Mouse (Mus musculus): ENCODE measurements at regions not wholly inside any gene's neighbourhood (a gene's known extent, or its start where the extent isn't known, plus 50 kb on each side); places are given as distances from the start of the nearest gene placed in this dataset.
"Not testable (repeated sequence)": the region's sequence is repeated elsewhere in the genome, so short reads cannot be mapped to it uniquely, and the experiment has no call there.

DNA sequence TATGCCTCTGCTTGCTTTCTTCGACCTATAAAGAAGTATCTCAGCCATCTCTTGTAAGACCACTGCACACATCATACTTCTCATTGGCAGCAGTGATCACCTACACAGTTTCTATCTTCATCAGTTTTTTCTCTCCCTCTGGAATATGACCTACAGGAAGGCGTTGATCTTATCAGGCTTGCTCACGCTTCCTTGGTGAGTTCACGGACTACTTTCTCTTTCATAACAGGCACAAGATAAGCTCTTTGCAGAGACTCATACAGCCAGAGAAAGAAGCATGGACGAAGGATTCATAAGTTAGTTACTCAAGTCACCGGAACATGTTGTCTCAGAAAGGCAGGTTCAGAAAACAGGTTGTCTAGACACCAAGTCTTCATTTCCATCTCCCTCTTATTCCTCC lies 136.7 kb upstream of the Tbl1xr1 start:
- intact Hi-C loops (cut with DNase I): loop anchor here (5.0 to 10.0 kb wide), 6 partner anchors 117 to 1282 kb away; no protein-coding TSS in a partner anchor
- no peak for DNase-seq (ENCODE audit: low spot score in 2 of 2)

DNA sequence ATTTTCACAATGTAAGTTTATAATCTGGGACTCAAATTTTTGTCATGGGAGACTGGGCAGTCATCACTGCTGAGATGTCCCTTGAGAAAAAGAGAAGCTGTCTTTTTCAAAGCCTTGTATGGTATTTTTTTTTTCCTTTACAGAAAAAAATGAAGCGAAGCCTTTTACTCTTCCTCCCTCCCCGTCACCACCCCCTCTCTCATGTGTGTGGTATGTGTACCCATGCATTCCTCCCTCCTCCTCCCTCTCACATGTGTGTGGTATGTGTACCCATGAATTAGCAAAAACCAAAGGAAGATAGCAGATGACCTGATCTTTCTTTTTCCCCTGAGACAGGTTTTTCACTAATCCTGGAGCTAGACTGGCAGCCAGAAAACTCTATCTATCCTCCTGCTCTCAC lies 134.9 kb upstream of the Tbl1xr1 start:
- DNase-seq (ENCODE audit: low spot score in 2 of 2): no peak
- intact Hi-C loops (cut with DNase I): no loop called here

DNA sequence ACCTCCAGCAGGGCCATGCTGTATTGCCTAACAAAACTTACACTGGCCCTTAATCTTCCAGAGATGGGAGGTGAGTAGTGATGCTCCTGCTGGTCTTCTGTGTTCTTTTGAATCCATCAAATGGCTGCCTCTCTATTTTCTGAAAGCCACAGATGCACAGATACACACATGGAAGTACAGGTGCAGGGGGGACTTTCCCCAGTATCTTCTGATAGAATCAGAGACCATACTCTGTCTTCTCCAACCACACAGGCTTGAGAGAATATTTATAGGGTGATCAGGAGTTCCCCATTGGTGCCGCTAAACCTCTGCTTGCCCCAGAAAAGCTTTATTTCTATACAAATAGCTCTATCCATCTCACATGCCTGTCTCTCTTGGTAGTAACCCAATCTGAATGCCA lies 133.5 kb upstream of the Tbl1xr1 start:
- intact Hi-C loops (cut with DNase I): no loop called here

DNA sequence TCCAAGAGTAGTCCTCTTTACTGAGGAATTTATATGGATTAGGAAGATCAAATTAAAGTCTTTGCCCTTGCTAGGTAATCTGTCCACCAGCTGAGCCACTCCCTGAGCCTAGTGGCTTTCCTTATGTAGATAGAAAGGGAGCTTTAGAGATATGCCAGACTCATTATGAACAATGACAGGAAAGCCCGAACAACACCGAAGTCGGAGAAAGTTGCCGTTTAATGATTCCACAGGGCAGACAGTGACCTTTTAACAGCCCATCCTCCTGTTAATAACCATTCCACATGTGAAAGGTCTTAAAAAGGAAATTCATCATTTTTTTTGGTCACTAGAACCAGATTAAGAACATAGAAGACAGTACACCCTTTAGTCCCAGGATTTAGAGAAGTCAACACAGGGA lies 130.7 kb upstream of the Tbl1xr1 start:
- intact Hi-C loops (cut with DNase I): no loop called here
- DNase-seq (ENCODE audit: low spot score in 2 of 2): no peak

More for the DNA sequence above, 133.5 kb upstream of the Tbl1xr1 start:
- no peak for DNase-seq (ENCODE audit: low spot score in 2 of 2)

DNA sequence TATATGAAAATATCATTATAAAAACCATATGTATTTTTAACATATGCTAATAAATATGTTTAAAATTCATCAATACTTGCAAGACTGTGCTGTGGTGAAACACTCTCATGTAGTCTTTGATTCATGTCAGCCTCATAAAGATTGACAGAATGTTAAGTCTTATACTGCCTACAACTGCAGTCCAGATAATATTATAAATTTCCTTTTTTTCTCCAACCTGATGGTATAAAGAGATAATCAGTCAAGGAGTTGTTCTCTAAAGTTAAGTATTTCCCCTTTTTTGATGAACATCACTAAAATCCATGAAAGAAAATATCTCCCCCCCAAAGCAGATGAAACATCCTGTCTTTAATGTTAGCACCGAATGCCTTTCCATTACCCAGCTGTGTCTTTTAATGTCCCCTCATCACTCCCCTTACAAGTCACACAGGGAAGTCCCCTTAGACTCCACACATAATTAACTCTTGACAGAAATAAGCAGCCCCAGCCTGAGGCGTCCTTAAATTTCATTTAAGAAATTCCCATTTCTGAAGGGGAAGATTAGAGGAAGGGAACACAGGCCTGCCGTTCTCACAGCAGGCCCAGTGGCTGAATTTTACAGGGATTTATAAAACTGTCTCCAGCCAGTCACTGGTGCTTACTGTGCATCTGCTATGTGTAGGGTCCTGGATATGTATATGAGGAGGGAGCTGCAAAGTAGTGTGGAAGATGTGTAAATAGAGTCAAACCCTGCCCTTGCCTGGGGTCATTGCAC lies 129.0 kb upstream of the Tbl1xr1 start:
- intact Hi-C loops (cut with DNase I): no loop called here
- DNase-seq (ENCODE audit: low spot score in 2 of 2): no peak

DNA sequence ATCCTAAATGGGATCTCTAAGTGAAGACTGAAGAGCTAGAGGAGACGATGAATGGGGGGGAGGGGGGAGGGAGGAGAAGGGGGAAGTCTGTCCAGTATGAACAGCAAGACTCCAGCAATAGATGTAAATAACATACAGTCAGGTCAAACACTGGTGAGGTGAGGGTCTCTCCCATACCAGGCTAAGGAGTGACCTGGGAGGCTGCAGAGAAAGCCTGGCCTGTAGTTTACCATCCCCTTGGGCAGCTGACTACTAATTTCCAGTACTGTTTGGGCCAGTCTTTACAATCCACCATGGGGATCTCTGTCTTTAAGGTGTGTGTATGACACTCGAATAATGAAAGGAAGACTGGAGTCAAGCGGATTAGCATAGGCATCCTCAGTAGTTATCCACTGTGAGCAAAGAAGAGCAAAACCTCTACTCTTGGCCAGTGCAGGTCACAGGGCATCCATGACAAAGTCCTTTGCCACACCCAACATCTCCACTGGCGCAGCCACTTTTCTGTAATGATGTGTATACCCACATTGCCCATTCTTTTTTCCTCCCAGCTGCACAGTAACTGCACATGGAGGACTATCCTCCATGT lies 128.3 kb upstream of the Tbl1xr1 start:
- DNase-seq (ENCODE audit: low spot score in 2 of 2): no peak
- intact Hi-C loops (cut with DNase I): no loop called here

DNA sequence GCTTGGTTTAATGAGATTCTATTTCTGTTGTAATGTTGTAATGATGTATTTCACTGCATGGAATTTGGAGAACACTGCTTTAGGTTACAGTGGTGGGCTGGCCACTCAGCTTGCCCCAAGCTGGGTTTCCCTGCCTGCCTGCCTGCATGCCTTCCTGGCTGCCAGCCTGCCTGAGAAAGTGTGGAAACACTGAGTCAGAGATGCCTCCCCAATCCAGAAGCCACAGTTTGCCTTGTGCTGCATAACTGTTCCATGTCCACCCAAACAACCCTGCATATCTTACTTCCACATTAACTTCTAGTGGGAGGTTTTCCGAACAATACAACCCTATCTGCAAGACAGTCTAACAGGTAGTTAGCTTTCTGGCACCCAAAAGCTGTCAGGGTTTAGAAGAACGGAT lies 127.0 kb upstream of the Tbl1xr1 start:
- intact Hi-C loops (cut with DNase I): no loop called here
- DNase-seq (ENCODE audit: low spot score in 2 of 2): no peak

DNA sequence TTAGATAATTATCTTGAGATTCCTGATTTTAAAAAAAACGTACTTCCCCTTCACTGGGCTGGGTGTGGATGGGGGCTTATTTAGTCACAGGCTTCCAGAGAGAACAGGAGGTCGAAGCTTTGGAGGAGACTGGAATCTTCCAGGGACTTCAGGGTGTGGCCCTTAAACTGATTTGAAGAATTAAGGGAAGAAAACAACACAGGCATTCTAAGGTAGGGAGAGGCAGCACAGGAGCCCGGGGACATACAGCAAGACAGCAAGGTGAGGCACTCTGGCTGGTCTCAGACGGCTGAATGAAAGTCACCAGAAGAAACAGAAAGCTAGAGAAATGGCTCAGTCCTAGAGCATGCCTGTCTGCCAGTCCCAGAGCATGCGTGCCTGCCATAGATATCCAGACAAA lies 125.9 kb upstream of the Tbl1xr1 start:
- intact Hi-C loops (cut with DNase I): no loop called here
- DNase-seq (ENCODE audit: low spot score in 2 of 2): no peak

DNA sequence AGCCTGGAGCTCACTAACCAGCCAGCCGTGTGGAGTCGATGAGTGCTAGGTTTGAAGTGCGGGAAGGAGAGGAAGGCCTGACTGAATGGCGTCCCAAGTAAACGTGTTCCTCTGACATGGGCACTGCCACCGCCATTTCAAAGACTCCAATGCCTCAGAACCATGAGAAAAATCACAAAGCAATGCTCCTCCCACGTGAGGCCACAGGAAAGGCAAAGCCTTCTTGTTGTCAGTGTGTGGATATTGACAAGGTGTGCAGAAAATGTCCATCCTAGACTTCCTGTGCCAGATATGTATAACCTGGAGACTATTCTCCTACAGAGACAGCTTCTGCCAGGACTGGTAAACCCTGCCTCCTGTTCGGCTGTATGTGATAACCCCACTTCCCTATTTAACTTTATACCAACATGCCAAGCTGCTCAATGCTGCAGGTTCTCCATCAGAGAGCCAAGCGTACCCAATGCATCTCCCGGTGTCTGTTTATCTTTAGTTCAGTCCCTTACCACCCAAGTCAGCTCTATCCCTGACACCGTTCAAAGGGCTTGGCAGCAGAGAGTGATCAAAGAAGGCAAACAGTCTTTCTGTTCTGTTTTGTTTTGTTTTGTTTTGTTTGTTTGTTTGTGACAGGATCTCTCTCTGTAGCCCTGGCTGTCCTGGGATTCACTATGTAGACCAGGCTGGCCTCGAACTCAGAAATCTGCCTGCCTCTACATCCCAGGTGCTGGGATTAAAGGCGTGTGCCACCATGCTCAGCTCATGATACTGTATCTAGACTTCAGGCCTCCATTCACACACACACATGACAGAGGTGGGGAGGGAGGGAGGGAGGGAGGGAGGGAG lies 124.8 kb upstream of the Tbl1xr1 start:
- DNase-seq (ENCODE audit: low spot score in 2 of 2): no peak
- intact Hi-C loops (cut with DNase I): no loop called here

DNA sequence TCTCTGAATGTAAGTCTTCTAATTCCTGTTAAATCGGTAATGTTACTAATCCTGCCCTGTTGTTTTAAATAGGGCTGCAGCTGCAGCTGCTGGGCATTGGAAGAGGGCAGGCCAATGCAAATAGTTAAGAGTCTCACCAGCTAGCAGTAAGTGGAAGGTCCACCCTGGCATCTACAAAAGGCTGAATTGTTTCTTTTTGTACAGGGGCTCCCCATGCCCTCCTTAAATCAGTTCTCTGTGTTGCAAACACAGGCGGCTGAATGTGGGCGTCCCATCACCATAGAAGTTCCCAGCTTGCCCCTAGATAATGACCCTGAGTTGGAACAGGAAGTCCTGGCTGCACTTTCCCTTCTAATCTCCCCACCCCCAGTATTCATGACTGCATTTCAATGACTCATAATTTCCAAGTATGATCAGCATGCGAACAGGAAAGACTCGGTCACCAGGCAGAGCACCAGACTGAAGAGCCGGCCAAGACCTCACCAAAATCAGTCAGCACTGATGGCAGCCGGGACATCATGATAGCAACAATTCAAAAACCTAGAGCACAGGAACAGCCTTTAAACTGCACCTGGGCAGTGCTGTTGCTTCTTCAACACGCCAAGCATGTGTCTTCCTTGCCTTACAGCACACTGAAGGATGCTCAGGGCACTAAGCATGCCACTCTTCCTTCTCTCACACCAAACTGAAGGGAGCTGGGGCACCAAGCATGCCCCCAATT lies 123.6 kb upstream of the Tbl1xr1 start:
- peak in 1 of 2 experiments; percentile 35 for DNase-seq (ENCODE audit: low spot score in 2 of 2)
- intact Hi-C loops (cut with DNase I): no loop called here

DNA sequence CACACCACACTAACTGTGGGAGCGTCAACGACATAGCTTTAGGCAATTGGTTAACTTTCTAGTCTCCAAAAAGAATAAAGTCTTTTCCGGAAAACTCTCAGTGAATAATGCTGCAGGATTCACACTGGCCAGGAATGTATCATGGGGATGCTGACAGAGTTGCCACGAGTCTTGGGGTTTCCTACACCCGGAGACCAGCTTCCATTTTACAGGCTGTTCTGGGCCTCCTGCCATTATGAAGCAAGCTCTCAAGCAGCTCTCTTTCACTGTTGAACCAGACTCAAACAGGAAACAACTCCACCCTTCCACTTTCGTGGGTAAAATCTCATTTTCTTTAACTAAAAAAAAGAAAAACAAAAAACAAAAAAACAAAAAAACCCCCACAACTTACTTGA lies 123.0 kb upstream of the Tbl1xr1 start:
- no peak for DNase-seq (ENCODE audit: low spot score in 2 of 2)
- intact Hi-C loops (cut with DNase I): no loop called here

DNA sequence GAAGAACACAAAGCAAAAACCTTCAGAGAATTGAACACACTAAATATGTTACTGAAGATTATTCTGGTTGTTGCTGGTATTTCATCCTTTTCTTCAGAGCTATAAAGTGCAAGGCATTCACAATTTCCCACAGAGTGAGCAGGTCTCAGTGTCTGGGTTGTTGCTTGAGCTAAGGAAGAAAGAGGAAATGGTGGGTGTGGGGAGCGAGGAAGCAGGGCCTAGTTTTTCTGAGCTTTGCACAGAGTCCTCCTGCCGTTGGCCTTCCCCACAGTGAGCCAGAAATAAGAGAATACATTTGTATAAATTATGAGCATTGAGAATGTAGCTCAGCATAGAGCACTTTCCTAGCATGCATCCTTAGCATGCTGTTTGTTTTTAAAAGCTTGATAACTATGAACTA lies 120.8 kb upstream of the Tbl1xr1 start:
- intact Hi-C loops (cut with DNase I): no loop called here
- no peak for DNase-seq (ENCODE audit: low spot score in 2 of 2)

DNA sequence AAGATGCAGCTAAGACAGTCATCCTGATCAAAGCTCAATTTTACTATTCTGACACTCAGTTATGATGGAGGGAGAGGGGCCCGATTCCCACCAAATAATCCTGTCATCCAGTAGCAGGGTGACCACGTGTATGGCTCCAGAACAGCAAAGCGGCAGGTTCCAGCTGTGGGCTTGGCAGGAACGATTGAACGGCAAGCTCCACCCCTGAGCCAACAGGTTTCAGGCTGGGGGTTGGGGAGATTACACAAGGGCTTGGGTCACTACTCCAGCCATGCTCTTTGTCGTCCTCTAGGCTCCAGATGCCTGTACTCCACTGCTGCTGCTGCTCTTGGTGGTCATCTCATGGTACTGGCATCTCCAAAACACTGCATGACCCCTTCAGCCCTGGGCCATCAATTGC lies 119.3 kb upstream of the Tbl1xr1 start:
- intact Hi-C loops (cut with DNase I); DNase-seq (ENCODE audit: low spot score in 2 of 2): not testable (repeated sequence)

DNA sequence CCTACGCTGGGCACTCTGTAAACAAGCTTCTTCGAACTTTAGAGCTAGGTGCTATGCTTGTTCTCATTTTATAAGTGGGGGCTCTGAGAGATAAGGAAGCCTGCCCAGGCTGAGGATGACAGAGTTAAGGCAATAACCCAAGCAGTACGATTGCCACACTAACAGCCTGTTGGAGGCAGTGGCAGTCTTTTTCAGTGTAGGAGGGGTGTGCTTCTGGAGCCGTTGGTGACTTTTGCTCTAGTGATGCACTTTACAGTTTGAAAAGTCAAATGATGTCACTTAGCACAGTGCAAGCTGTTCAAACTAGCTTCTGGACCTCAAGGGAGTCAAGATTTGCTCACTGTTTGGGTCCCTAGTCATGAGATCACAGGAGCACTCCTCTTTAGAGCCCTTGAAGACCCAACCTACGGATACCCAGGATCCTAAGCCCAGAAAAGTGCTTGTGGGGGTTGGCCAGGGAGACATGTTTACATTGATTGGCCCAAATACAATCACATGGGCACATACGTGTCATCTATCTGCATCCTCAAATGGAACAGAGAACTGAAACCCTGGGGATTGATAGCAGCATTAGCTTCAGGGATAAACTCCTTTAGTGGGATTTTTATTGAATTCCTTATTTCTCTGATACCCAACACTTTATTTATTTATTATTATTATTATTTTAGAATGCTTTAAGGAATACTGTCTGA lies 117.7 kb upstream of the Tbl1xr1 start:
- intact Hi-C loops (cut with DNase I): no loop called here
- DNase-seq (ENCODE audit: low spot score in 2 of 2): no peak

DNA sequence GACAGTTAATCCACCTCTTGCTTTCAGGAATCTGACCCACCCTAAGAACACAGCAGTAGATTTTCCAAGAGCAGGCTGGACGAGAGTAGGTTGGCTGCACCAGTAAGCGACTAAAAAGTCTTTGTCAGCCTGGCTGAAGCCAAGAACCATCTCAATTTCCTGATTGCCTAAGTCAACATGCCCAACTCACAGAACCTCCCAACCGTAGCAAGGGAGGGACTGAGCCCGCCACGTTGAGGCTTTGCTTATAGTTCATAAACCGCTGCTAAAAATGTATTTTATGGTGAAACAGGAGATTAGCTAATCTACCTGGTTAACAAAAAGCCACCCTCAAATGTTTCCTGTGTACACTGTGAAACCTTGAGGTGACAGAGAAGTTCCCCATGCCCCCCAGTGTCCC lies 115.4 kb upstream of the Tbl1xr1 start:
- no peak for DNase-seq (ENCODE audit: low spot score in 2 of 2)
- intact Hi-C loops (cut with DNase I): no loop called here

DNA sequence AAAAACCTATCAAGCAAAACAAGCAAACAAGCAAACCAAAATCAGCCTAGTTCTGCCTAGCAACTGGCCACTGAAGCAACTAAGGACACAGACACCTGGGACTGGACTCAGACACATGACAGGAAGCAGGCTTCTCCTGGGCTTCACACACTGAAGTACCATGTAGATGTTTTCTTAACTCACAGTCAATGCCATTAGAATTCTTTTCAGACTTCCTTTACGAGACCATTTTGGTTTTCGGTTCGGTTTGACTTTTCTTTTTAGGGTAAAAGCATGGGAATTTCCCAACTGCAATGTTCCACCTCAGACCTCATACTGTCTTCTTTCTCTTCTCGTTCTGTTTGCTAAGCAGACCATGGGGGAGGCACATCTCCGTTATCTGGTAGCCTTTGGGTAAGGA lies 114.7 kb upstream of the Tbl1xr1 start:
- no peak for DNase-seq (ENCODE audit: low spot score in 2 of 2)
- intact Hi-C loops (cut with DNase I): no loop called here

DNA sequence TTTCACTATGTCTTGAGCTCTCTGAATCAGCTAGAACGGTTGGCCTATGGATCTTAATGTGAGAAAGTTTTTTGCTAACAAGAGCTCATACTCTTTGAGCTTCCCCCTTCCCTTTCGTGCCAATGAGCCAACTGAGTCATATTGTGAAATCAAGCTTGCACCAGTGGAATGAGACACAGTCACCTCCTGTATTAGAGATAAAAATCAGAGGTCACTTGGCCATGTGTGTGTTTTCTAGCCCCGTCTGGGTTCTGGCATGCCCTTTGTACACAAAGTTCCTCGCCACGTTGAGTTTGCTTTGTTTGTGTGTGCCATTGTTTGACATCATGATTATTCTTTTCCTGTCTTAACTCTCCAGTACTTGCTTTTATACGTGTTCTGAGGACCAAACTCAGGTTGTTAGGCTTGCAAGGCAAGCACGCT lies 114.1 kb upstream of the Tbl1xr1 start:
- no peak for DNase-seq (ENCODE audit: low spot score in 2 of 2)
- intact Hi-C loops (cut with DNase I): no loop called here

DNA sequence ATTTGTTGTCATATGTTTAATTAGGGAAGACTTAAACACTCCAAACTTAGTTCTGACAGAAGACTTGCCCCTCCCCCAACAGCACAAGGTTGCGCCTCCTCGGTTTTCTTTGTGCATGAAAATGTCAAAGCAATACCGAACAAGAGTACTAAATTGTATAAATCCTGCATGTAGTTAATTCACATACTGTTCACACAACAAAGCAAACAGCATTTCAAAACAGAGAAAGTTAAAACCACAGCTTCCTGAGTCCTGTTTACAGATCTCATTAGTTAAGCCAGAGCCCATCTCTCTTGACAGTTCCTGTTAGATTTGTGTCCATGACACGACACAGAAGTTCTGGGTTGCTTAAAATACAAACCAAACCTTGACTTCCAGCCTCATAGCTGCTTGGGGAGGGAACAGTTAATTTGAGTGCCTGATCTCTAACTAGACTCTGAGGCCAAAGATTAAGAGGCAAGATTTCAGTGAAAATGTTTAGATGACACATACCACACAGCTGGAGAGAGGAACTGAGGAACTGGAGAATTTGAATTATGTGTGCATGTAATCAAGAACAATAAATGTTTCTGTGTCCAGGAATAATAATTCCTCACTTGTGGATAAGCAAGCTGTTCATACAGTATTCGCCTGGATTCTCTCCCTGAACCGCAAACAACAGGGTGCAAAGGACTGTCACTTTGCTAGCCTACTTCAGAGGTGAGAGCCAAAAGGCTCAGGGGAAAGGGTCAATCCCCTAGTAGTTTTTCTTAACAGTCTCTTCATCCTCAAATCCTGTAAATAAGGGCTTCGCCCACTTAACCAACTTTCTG lies 113.3 kb upstream of the Tbl1xr1 start:
- no peak for DNase-seq (ENCODE audit: low spot score in 2 of 2)
- intact Hi-C loops (cut with DNase I): no loop called here

Data from left cerebral cortex, postnatal 14 days (tissue).